Mouse (Mus musculus): ENCODE data around the gene Vps37b. TPM values are rescaled to one million over a fixed set of nuclear protein-coding genes. Genes with fewer than 3 reads are reported as not detected.

Gene Vps37b
- polyA plus RNA-seq, 1 experiment, result 119 TPM

DNA sequence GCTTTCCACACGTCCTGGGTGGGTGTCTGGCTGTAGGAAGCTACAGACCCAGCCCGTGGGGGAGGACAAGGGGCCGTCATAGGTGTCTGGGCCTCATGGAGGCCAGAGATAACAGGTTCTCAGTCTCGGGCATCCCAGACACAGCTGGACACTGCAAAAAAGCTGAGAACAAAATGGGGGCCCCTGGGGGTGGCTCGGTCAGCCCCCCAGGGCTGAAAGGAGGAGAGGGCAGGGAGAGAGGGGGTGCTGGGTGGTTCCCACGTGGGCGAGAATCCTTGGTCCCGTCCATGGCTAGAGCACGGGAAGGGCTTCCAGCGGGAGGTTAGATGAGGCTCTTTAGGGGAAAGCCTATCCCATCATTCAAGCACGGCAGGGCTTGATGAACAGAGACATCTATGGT is 49.2 kb downstream of the Vps37b start:
- WGBS, result 92% methylated on average over 11 of the region's 11 CpGs
- no peaks in the 10 kb centered on the region for H3K4me1 ChIP-seq (replicated peaks; ENCODE audit: control insufficient read depth, insufficient read depth, low read length)
- DNase-seq, result no peak

GRCm38 (mm10) chr5:123981250-123981554 is 50.9 kb downstream of the Vps37b start:
- H3K4me1 ChIP-seq (replicated peaks; ENCODE audit: control insufficient read depth, insufficient read depth, low read length), result no peaks in the 10 kb centered on the region
- DNase-seq, result no peak
- H3K27me3 ChIP-seq (ENCODE audit: control insufficient read depth, insufficient read depth, low read length), result no peaks in the 10 kb centered on the region
- H3K27ac ChIP-seq (ENCODE audit: control insufficient read depth, insufficient read depth, low read length), result no peak overlapping the region
- no peak overlapping the region for H3K4me3 ChIP-seq (ENCODE audit: control insufficient read depth, insufficient read depth, low read length)
- no peaks in the 10 kb centered on the region for H3K36me3 ChIP-seq (ENCODE audit: control insufficient read depth, insufficient read depth, low read length)
- 76% methylated on average over 6 of the region's 6 CpGs for WGBS
- TF ChIP-seq CTCF (IDR thresholded peaks at IDR 0.05; ENCODE audit: borderline replicate concordance, control insufficient read depth, extremely low read depth, insufficient read depth, low read length, poor library complexity), result no peak
- TF ChIP-seq POLR2A (IDR thresholded peaks at IDR 0.05; ENCODE audit: control insufficient read depth, extremely low read depth, insufficient read depth, low read length, poor library complexity), result no peak

More for the DNA sequence above, 49.2 kb downstream of the Vps37b start:
- Histone ChIP-seq H3K27me3 (ENCODE audit: control insufficient read depth, insufficient read depth, low read length) (no peaks in the 10 kb centered on the region), H3K36me3 (ENCODE audit: control insufficient read depth, insufficient read depth, low read length) (no peaks in the 10 kb centered on the region), H3K27ac (ENCODE audit: control insufficient read depth, insufficient read depth, low read length) (no peak overlapping the region), H3K4me3 (ENCODE audit: control insufficient read depth, insufficient read depth, low read length) (no peak overlapping the region)
- TF ChIP-seq POLR2A (IDR thresholded peaks at IDR 0.05; ENCODE audit: control insufficient read depth, extremely low read depth, insufficient read depth, low read length, poor library complexity) (no peak), CTCF (IDR thresholded peaks at IDR 0.05; ENCODE audit: borderline replicate concordance, control insufficient read depth, extremely low read depth, insufficient read depth, low read length, poor library complexity) (no peak)

GRCm38 (mm10) chr5:123980521-123981249 is 51.4 kb downstream of the Vps37b start:
- Histone ChIP-seq H3K27me3 (ENCODE audit: control insufficient read depth, insufficient read depth, low read length) (no peaks in the 10 kb centered on the region), H3K27ac (ENCODE audit: control insufficient read depth, insufficient read depth, low read length) (no peak overlapping the region), H3K4me1 (replicated peaks; ENCODE audit: control insufficient read depth, insufficient read depth, low read length) (peaks cover 3% of the 10 kb centered on the region), H3K36me3 (ENCODE audit: control insufficient read depth, insufficient read depth, low read length) (no peaks in the 10 kb centered on the region), H3K4me3 (ENCODE audit: control insufficient read depth, insufficient read depth, low read length) (no peak overlapping the region)
- 72% methylated on average over 9 of the region's 9 CpGs for WGBS
- no peak for TF ChIP-seq CTCF (IDR thresholded peaks at IDR 0.05; ENCODE audit: borderline replicate concordance, control insufficient read depth, extremely low read depth, insufficient read depth, low read length, poor library complexity)
- no peak for TF ChIP-seq POLR2A (IDR thresholded peaks at IDR 0.05; ENCODE audit: control insufficient read depth, extremely low read depth, insufficient read depth, low read length, poor library complexity)
- no peak for DNase-seq

DNA sequence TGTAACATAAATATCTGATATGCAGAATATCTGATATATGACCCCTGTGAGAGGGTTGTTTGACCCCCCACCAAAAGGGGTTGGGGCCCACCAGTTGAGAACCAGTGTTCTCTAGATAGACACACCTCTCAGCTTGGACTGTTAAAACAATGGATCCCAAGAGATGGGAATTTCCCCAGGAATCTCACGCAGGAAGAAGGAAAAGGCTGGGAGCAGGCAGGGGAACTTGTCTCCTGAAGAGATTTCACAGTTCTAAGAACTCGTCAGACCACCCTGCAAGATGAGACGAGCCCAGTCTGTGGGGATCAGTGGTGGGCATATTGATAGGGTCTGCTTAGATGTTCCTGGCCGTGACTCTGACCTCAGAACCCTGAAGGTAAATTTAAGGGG is 52.1 kb downstream of the Vps37b start:
- no peaks in the 10 kb centered on the region for H3K36me3 ChIP-seq (ENCODE audit: control insufficient read depth, insufficient read depth, low read length)
- WGBS, result 89% methylated on average over 4 of the region's 4 CpGs
- no peak for DNase-seq
- H3K4me3 ChIP-seq (ENCODE audit: control insufficient read depth, insufficient read depth, low read length), result no peak overlapping the region
- H3K27ac ChIP-seq (ENCODE audit: control insufficient read depth, insufficient read depth, low read length), result no peak overlapping the region
- peaks cover 4% of the 10 kb centered on the region for H3K4me1 ChIP-seq (replicated peaks; ENCODE audit: control insufficient read depth, insufficient read depth, low read length)
- no peak for TF ChIP-seq POLR2A (IDR thresholded peaks at IDR 0.05; ENCODE audit: control insufficient read depth, extremely low read depth, insufficient read depth, low read length, poor library complexity)
- no peak for TF ChIP-seq CTCF (IDR thresholded peaks at IDR 0.05; ENCODE audit: borderline replicate concordance, control insufficient read depth, extremely low read depth, insufficient read depth, low read length, poor library complexity)
- H3K27me3 ChIP-seq (ENCODE audit: control insufficient read depth, insufficient read depth, low read length), result no peaks in the 10 kb centered on the region

- no peak overlapping the region for H3K4me3 ChIP-seq (ENCODE audit: control insufficient read depth, insufficient read depth, low read length)
- 94% methylated on average over 18 of the region's 18 CpGs for WGBS
- H3K27ac ChIP-seq (ENCODE audit: control insufficient read depth, insufficient read depth, low read length), result no peak overlapping the region
These were observed 52.7 kb downstream of the Vps37b start for GRCm38 (mm10) chr5:123979221-123979979.

GRCm38 (mm10) chr5:123978131-123978530 is 53.9 kb downstream of the Vps37b start:
- TF ChIP-seq CTCF (IDR thresholded peaks at IDR 0.05; ENCODE audit: borderline replicate concordance, control insufficient read depth, extremely low read depth, insufficient read depth, low read length, poor library complexity) (no peak), POLR2A (IDR thresholded peaks at IDR 0.05; ENCODE audit: control insufficient read depth, extremely low read depth, insufficient read depth, low read length, poor library complexity) (no peak)
- Histone ChIP-seq H3K4me1 (replicated peaks; ENCODE audit: control insufficient read depth, insufficient read depth, low read length) (peaks cover 13% of the 10 kb centered on the region), H3K36me3 (ENCODE audit: control insufficient read depth, insufficient read depth, low read length) (no peaks in the 10 kb centered on the region), H3K27ac (ENCODE audit: control insufficient read depth, insufficient read depth, low read length) (no peak overlapping the region), H3K27me3 (ENCODE audit: control insufficient read depth, insufficient read depth, low read length) (no peaks in the 10 kb centered on the region), H3K4me3 (ENCODE audit: control insufficient read depth, insufficient read depth, low read length) (no peak overlapping the region)
- 81% methylated on average over 5 of the region's 5 CpGs for WGBS
- DNase-seq, result no peak

More at GRCm38 (mm10) chr5:123979221-123979979, 52.7 kb downstream of the Vps37b start:
- H3K27me3 ChIP-seq (ENCODE audit: control insufficient read depth, insufficient read depth, low read length), result no peaks in the 10 kb centered on the region
- no peak for TF ChIP-seq CTCF (IDR thresholded peaks at IDR 0.05; ENCODE audit: borderline replicate concordance, control insufficient read depth, extremely low read depth, insufficient read depth, low read length, poor library complexity)
- TF ChIP-seq POLR2A (IDR thresholded peaks at IDR 0.05; ENCODE audit: control insufficient read depth, extremely low read depth, insufficient read depth, low read length, poor library complexity), result no peak
- peaks cover 7% of the 10 kb centered on the region for H3K4me1 ChIP-seq (replicated peaks; ENCODE audit: control insufficient read depth, insufficient read depth, low read length)
- no peak for DNase-seq
- no peaks in the 10 kb centered on the region for H3K36me3 ChIP-seq (ENCODE audit: control insufficient read depth, insufficient read depth, low read length)

Measured in thymus, adult 2 months (tissue).